In genomic region chr2:25255284-25255779, GRCm38 (mm10) we compare ENCODE assay signal across 8 mouse cellular contexts. TPM values are rescaled to one million over a fixed set of nuclear protein-coding genes. Genes with fewer than 3 reads are reported as not detected.
A peak's percentile ranks its signal among the peaks of the same experiment; 100 is the strongest.
DNase-seq lines count a peak whose midpoint lies in the region; ATAC-seq and TF ChIP-seq lines count a peak whose summit lies in the region.

Tmem203 (plus strand) TSS chr2:25255439.

- no peaks in the 10 kb centered on the region for H3K9me3 ChIP-seq in embryonic facial prominence, embryonic 14.5 days (ENCODE audit: control insufficient read depth, low read length)

- H3K4me3 ChIP-seq in bone marrow, adult 2 months (replicated peaks; ENCODE audit: control insufficient read depth, low read depth, low read length) = peak within 1 kb of the TSS; percentile 93
- peak within 1 kb of the TSS; percentile 78 for H3K4me3 ChIP-seq in embryonic facial prominence, embryonic 14.5 days (ENCODE audit: low read depth, low read length)
- H3K4me3 ChIP-seq in heart, adult 2 months = peak within 1 kb of the TSS; percentile 98
- peak within 1 kb of the TSS; percentile 89 for H3K4me3 ChIP-seq in kidney, adult 2 months (ENCODE audit: insufficient read depth, low read depth, low read length)

- under 1% methylated on average over 39 of the region's 39 CpGs for WGBS in bone marrow, adult 2 months
- 0% methylated on average over 20 of the region's 39 CpGs for WGBS in embryonic facial prominence, embryonic 14.5 days
- under 1% methylated on average over 39 of the region's 39 CpGs for WGBS in heart, adult 2 months
- WGBS in kidney, adult 2 months = under 1% methylated on average over 39 of the region's 39 CpGs

- peak; percentile 93 to 94 for DNase-seq in B cell, adult 2 months
- DNase-seq in embryonic facial prominence, embryonic 14.5 days (ENCODE audit: low spot score) = peak; percentile 92
- peak; percentile 88 to 93 for DNase-seq in heart, adult 2 months
- peak; percentile 93 for DNase-seq in kidney, adult 2 months
- peak; percentile 92 for DNase-seq in liver
- peak; percentile 63 to 77 for DNase-seq in monocyte, adult 2 months (ENCODE audit: low read depth in 1 of 2, low spot score in 2 of 2)
- peak; percentile 73 to 82 for DNase-seq in spleen, postnatal 14 days (ENCODE audit: low spot score in 2 of 2)

- H3K27me3 ChIP-seq in embryonic facial prominence, embryonic 14.5 days (replicated peaks; ENCODE audit: control insufficient read depth, insufficient read depth, low read length) = no peaks in the 10 kb centered on the region
- H3K27me3 ChIP-seq in heart, adult 2 months (ENCODE audit: control insufficient read depth, insufficient read depth, low read length) = no peaks in the 10 kb centered on the region
- no peaks in the 10 kb centered on the region for H3K27me3 ChIP-seq in kidney, adult 2 months (replicated peaks; ENCODE audit: control insufficient read depth, insufficient read depth, low read length)

- H3K27ac ChIP-seq in bone marrow, adult 2 months (ENCODE audit: control insufficient read depth, insufficient read depth, low read depth, low read length, poor library complexity) = peak within 1 kb of the TSS; percentile 88
- H3K27ac ChIP-seq in embryonic facial prominence, embryonic 14.5 days (replicated peaks; ENCODE audit: low read depth, low read length) = peak within 1 kb of the TSS; percentile 65
- H3K27ac ChIP-seq in heart, adult 2 months = peak within 1 kb of the TSS; percentile 91
- peak within 1 kb of the TSS; percentile 37 for H3K27ac ChIP-seq in kidney, adult 2 months (ENCODE audit: insufficient read depth, low read depth, low read length)

- peak; percentile 71; the same call in 1 of the 2 replicates for TF ChIP-seq POLR2A in bone marrow, adult 2 months (IDR thresholded peaks at IDR 0.05; ENCODE audit: borderline replicate concordance, control insufficient read depth, low read depth, low read length)
- TF ChIP-seq POLR2A in heart, adult 2 months (IDR thresholded peaks at IDR 0.05; ENCODE audit: insufficient read depth, low read depth, low read length) = peak; percentile 80
- TF ChIP-seq POLR2A in kidney, adult 2 months (IDR thresholded peaks at IDR 0.05; ENCODE audit: low read depth, low read length) = peak; percentile 76

- ATAC-seq in embryonic facial prominence, embryonic 14.5 days (ENCODE audit: low read depth) = peak; percentile 93

- H3K36me3 ChIP-seq in embryonic facial prominence, embryonic 14.5 days (ENCODE audit: control insufficient read depth, insufficient read depth, low read length) = peaks cover 12% of the 10 kb centered on the region; the same call in 1 of the 2 replicates
- peaks cover 2% of the 10 kb centered on the region; the same call in 1 of the 2 replicates for H3K36me3 ChIP-seq in heart, adult 2 months (ENCODE audit: control insufficient read depth, insufficient read depth, low read length)
- H3K36me3 ChIP-seq in kidney, adult 2 months (ENCODE audit: control insufficient read depth, insufficient read depth, low read length) = no peaks in the 10 kb centered on the region

- intact Hi-C loops in heart, adult 2 months (cut with DNase I) = loop anchor here (1.0 to 10.0 kb wide), 5 partner anchors 17 to 131 kb away; partner anchors contain the start of genes Anapc2, Man1b1 and Ssna1

- no peaks in the 10 kb centered on the region for H3K4me1 ChIP-seq in bone marrow, adult 2 months (ENCODE audit: control insufficient read depth, insufficient read depth, low read length)
- peaks cover 10% of the 10 kb centered on the region; the same call in 1 of the 2 replicates for H3K4me1 ChIP-seq in embryonic facial prominence, embryonic 14.5 days (ENCODE audit: control insufficient read depth, insufficient read depth, low read length)
- H3K4me1 ChIP-seq in heart, adult 2 months (ENCODE audit: control insufficient read depth, insufficient read depth, low read length) = peaks cover 3% of the 10 kb centered on the region
- peaks cover 9% of the 10 kb centered on the region; the same call in 1 of the 2 replicates for H3K4me1 ChIP-seq in kidney, adult 2 months (ENCODE audit: control insufficient read depth, insufficient read depth, low read length)

- peak; percentile 90 for TF ChIP-seq EP300 in heart, adult 2 months (IDR thresholded peaks at IDR 0.05; ENCODE audit: insufficient read depth, low read depth, low read length)

- TF ChIP-seq CTCF in bone marrow, adult 2 months (IDR thresholded peaks at IDR 0.05; ENCODE audit: control insufficient read depth, insufficient read depth, low read length) = no peak
- TF ChIP-seq CTCF in heart, adult 2 months (IDR thresholded peaks at IDR 0.05) = no peak
- TF ChIP-seq CTCF in kidney, adult 2 months (conservative IDR thresholded peaks at IDR 0.05; ENCODE audit: insufficient read depth, insufficient read length, low read depth, low read length) = no peak

- peak within 1 kb of the TSS; percentile 90 for H3K4me2 ChIP-seq in embryonic facial prominence, embryonic 14.5 days (ENCODE audit: low read depth, low read length)

- peak within 1 kb of the TSS; percentile 77 for H3K9ac ChIP-seq in embryonic facial prominence, embryonic 14.5 days (ENCODE audit: low read depth, low read length)
- peak within 1 kb of the TSS; percentile 89 for H3K9ac ChIP-seq in heart, adult 2 months (ENCODE audit: low read depth, low read length)

- no peaks in the 10 kb centered on the region for H3K79me2 ChIP-seq in heart, adult 2 months (replicated peaks; ENCODE audit: control insufficient read depth, insufficient read depth, low read length)

RNA-seq across cellular contexts. Expression of gene Tmem203, which starts in this region (rescaled TPM):
- 5.0 and 15.6 TPM in 2 replicates for polyA plus RNA-seq in bone marrow, adult 2 months (2011; ENCODE audit: insufficient read depth, insufficient read length, low replicate concordance, missing spikeins)
- polyA plus RNA-seq in embryonic facial prominence, embryonic 14.5 days (2014; fragmentation: Nextera tagmentation; extraction: Ambion mirVana) = 16.1 and 16.6 TPM in 2 replicates
- total RNA-seq in heart, adult 2 months (2021) = 10 to 100 TPM; 13.1 to 14.1 TPM
- polyA plus RNA-seq in heart, adult 2 months (2012; rRNA removed) = 18.2 and 22.2 TPM in 2 replicates
- 48.9 and 50.7 TPM in 2 replicates for polyA plus RNA-seq in kidney, adult 2 months (2012; rRNA removed)

Comparison
In these comparisons a context has a peak if more than half of its experiments do, and no peak if none do; other contexts are left out.
1. Peak in every context shown above with its lines: DNase-seq, ATAC-seq, H3K4me3 ChIP-seq and H3K27ac ChIP-seq.
2. H3K27ac ChIP-seq: peak in every context shown above with its lines; median percentile 91 in heart, adult 2 months; 88 in bone marrow, adult 2 months; 65 in embryonic facial prominence, embryonic 14.5 days; 37 in kidney, adult 2 months.